ENCODE assay signal across 9 mouse cellular contexts in genomic region chr2:150770747-150771146, GRCm38 (mm10). TPM values are rescaled to one million over a fixed set of nuclear protein-coding genes. Genes with fewer than 3 reads are reported as not detected.
DNase-seq lines count a peak whose midpoint lies in the region; ATAC-seq and TF ChIP-seq lines count a peak whose summit lies in the region.
"Had no signal": no experiment of that assay in that cellular context is flagged by ENCODE, and none has a peak within 500 bp of the region (broad histone marks: within the 10 kb centered on the region; RNA-seq: fewer than 3 reads in every experiment).

No protein-coding gene starts in this region.

- peak; percentile 76 for ATAC-seq in heart, postnatal 0 days (ENCODE audit: insufficient read depth, low read depth)
- no peak for ATAC-seq in midbrain, postnatal 0 days (ENCODE audit: low FRiP score)

- peaks cover 53% of the 10 kb centered on the region for H3K4me1 ChIP-seq in heart, postnatal 0 days (ENCODE audit: control insufficient read depth, insufficient read depth)
- no peaks in the 10 kb centered on the region for H3K4me1 ChIP-seq in midbrain, postnatal 0 days (ENCODE audit: insufficient read depth, low read length)

- DNase-seq in gastrocnemius, adult 2 months = peak; percentile 56
- no peak for DNase-seq in gastrocnemius, postnatal 36 days
- DNase-seq in adrenal gland, postnatal 10 days = peak; percentile 88
- DNase-seq in heart, postnatal 0 days (ENCODE audit: low spot score) = peak; percentile 83
- DNase-seq in kidney, postnatal 14 days = peak; percentile 93
- DNase-seq in midbrain, postnatal 0 days (ENCODE audit: low spot score) = peak; percentile 21
- no peak for DNase-seq in spleen, postnatal 14 days (ENCODE audit: low spot score in 2 of 2)
- DNase-seq in frontal cortex, postnatal 10 days (ENCODE audit: low spot score in 2 of 2) = no peak

- no peaks in the 10 kb centered on the region for H3K27me3 ChIP-seq in heart, postnatal 0 days (ENCODE audit: control insufficient read depth, insufficient read depth, low read length)
- H3K27me3 ChIP-seq in midbrain, postnatal 0 days (ENCODE audit: insufficient read depth, low read length) = no peaks in the 10 kb centered on the region
- H3K27me3 ChIP-seq: megakaryocyte, embryonic 14.5 days had no signal

- H3K4me2 ChIP-seq in heart, postnatal 0 days (ENCODE audit: low read depth, low read length) = no peak overlapping the region
- H3K4me2 ChIP-seq in midbrain, postnatal 0 days (ENCODE audit: low read depth, low read length, poor library complexity, severe bottlenecking) = no peak overlapping the region

- no peak for TF ChIP-seq CTCF in gastrocnemius, adult 2 months (IDR thresholded peaks at IDR 0.05)
- TF ChIP-seq CTCF in heart, postnatal 0 days (IDR thresholded peaks at IDR 0.05; ENCODE audit: low read depth) = no peak
- no peak for TF ChIP-seq CTCF in midbrain, postnatal 0 days (IDR thresholded peaks at IDR 0.05)

- no peaks in the 10 kb centered on the region for H3K9me3 ChIP-seq in heart, postnatal 0 days (replicated peaks; ENCODE audit: control insufficient read depth, low read length)
- no peaks in the 10 kb centered on the region for H3K9me3 ChIP-seq in midbrain, postnatal 0 days (ENCODE audit: low read length)
- H3K9me3 ChIP-seq: megakaryocyte, embryonic 14.5 days had no signal

- H3K4me3 ChIP-seq in gastrocnemius, adult 2 months = no peak overlapping the region
- no peak overlapping the region for H3K4me3 ChIP-seq in heart, postnatal 0 days (ENCODE audit: low read depth, low read length)
- H3K4me3 ChIP-seq in midbrain, postnatal 0 days (ENCODE audit: low read depth, low read length) = no peak overlapping the region
- H3K4me3 ChIP-seq: megakaryocyte, embryonic 14.5 days had no signal

- WGBS in heart, postnatal 0 days = 10% methylated on average over 1 of the region's 1 CpGs
- 50% methylated on average over 1 of the region's 1 CpGs for WGBS in midbrain, postnatal 0 days

- peak overlapping the region; percentile 10; the same call in 1 of the 2 replicates for H3K9ac ChIP-seq in heart, postnatal 0 days (replicated peaks; ENCODE audit: low read depth, low read length)
- H3K9ac ChIP-seq in midbrain, postnatal 0 days (replicated peaks; ENCODE audit: low read length, poor library complexity, severe bottlenecking) = no peak overlapping the region

- TF ChIP-seq EP300 in heart, postnatal 0 days (IDR thresholded peaks at IDR 0.05; ENCODE audit: low read depth) = peak; percentile 58; the same call in 1 of the 2 replicates

- intact Hi-C loops in gastrocnemius, adult 2 months (cut with DNase I) = no loop called here
- intact Hi-C loops in gastrocnemius, postnatal 36 days (cut with DNase I) = no loop called here

- no peaks in the 10 kb centered on the region for H3K36me3 ChIP-seq in heart, postnatal 0 days (replicated peaks; ENCODE audit: control insufficient read depth, insufficient read depth, low read length)
- peaks cover 50% of the 10 kb centered on the region for H3K36me3 ChIP-seq in midbrain, postnatal 0 days (ENCODE audit: insufficient read depth, low read length)

- peak overlapping the region; percentile 46 for H3K27ac ChIP-seq in gastrocnemius, adult 2 months
- peak overlapping the region; percentile 95 for H3K27ac ChIP-seq in heart, postnatal 0 days (ENCODE audit: low read depth)
- H3K27ac ChIP-seq in midbrain, postnatal 0 days (ENCODE audit: low read depth, low read length) = no peak overlapping the region

RNA-seq across cellular contexts. Expression of gene Pygb, which starts 15.8 kb away (rescaled TPM):
- total RNA-seq in gastrocnemius, adult 2 months (2021) = 1 to 10 TPM; 4.9 to 5.5 TPM
- 1 to 10 TPM; 4.2 to 4.6 TPM for total RNA-seq in gastrocnemius, postnatal 36 days (2021)
- total RNA-seq in adrenal gland, postnatal 10 days (2021) = 10 to 100 TPM; 46.8 to 51.4 TPM
- total RNA-seq in heart, postnatal 0 days (2014; rRNA removed; ENCODE audit: low replicate concordance) = 489 and 581 TPM in 2 replicates
- 255 and 282 TPM in 2 replicates for polyA plus RNA-seq in heart, postnatal 0 days (2015; fragmentation: Nextera tagmentation; extraction: Ambion mirVana)
- 228 and 281 TPM in 2 replicates for total RNA-seq in midbrain, postnatal 0 days (2014; rRNA removed)
- 124 and 136 TPM in 2 replicates for polyA plus RNA-seq in midbrain, postnatal 0 days (2015; fragmentation: Nextera tagmentation; extraction: Ambion mirVana)

RNA-seq across cellular contexts. Expression of gene Entpd6, which starts 21.9 kb away (rescaled TPM):
- 1 to 10 TPM; 7.4 to 8.3 TPM for total RNA-seq in gastrocnemius, adult 2 months (2021)
- 1 to 10 TPM; 7.2 to 8.1 TPM for total RNA-seq in gastrocnemius, postnatal 36 days (2021)
- 10 to 100 TPM; 14.0 to 14.2 TPM for total RNA-seq in adrenal gland, postnatal 10 days (2021)
- 16.9 and 25.8 TPM in 2 replicates for total RNA-seq in heart, postnatal 0 days (2014; rRNA removed; ENCODE audit: low replicate concordance)
- 17.3 and 17.4 TPM in 2 replicates for polyA plus RNA-seq in heart, postnatal 0 days (2015; fragmentation: Nextera tagmentation; extraction: Ambion mirVana)
- total RNA-seq in midbrain, postnatal 0 days (2014; rRNA removed) = 101 and 103 TPM in 2 replicates
- polyA plus RNA-seq in midbrain, postnatal 0 days (2015; fragmentation: Nextera tagmentation; extraction: Ambion mirVana) = 85.0 and 91.0 TPM in 2 replicates

Comparison
In these comparisons a context has a peak if more than half of its experiments do, and no peak if none do; other contexts are left out.
1. DNase-seq: peak in gastrocnemius, adult 2 months (single experiment), adrenal gland, postnatal 10 days (single experiment), heart, postnatal 0 days (single experiment), kidney, postnatal 14 days (single experiment) and midbrain, postnatal 0 days (single experiment); none in gastrocnemius, postnatal 36 days (0 of 2), spleen, postnatal 14 days (0 of 2) and frontal cortex, postnatal 10 days (0 of 2).
2. RNA of gene Pygb, which starts 15.8 kb away (total RNA-seq): 489 to 581 TPM in heart, postnatal 0 days, 228 to 281 TPM in midbrain, postnatal 0 days and 46.8 to 51.4 TPM in adrenal gland, postnatal 10 days; 4.9 to 5.5 TPM in gastrocnemius, adult 2 months and 4.2 to 4.6 TPM in gastrocnemius, postnatal 36 days; every median in the first group is over 4 times any median in the second.